Mouse (Mus musculus) MEL (cell line): ENCODE measurements around the gene Psmb6. TPM values are rescaled to one million over a fixed set of nuclear protein-coding genes. Genes with fewer than 3 reads are reported as not detected.

ENCODE experiments used
- DNase-seq: peaks from one replicate; pipeline ENCODE4 v3.0.0; 2011; ENCODE audit warnings: low read depth, low spot score
- H3K27ac ChIP-seq: 2 replicates; pipeline ENCODE4 v1.5.1; 2012; ENCODE audit warnings: low read depth, mild to moderate bottlenecking, control low read depth, low read length, moderate library complexity; ENCODE audit not compliant: control insufficient read depth
- H3K27me3 ChIP-seq, 2 experiments: fragments of 150-350 bp in 1 of 2; sonication (generic) in 1 of 2; 2 replicates each; pipeline ENCODE4 v1.6.1; 2012; ENCODE audit warnings: low read length in 2 of 2, mild to moderate bottlenecking in 2 of 2, improper control_type of control experiment in 1 of 2, moderate library complexity in 1 of 2; ENCODE audit not compliant: insufficient read depth in 2 of 2, control insufficient read depth in 1 of 2
- H3K36me3 ChIP-seq, 2 experiments: 2 replicates each; pipeline ENCODE4 v1.6.1; 2012 to 2014; ENCODE audit warnings: low read length in 2 of 2, improper control_type of control experiment in 1 of 2, inconsistent platforms in 1 of 2, mild to moderate bottlenecking in 1 of 2; ENCODE audit not compliant: insufficient read depth in 2 of 2, control insufficient read depth in 1 of 2
- H3K4me1 ChIP-seq, 2 experiments: fragments of 150-350 bp in 1 of 2; sonication (generic) in 1 of 2; 2 replicates each; pipeline ENCODE4 v1.6.1; 2012; ENCODE audit warnings: low read length in 2 of 2, improper control_type of control experiment in 1 of 2, mild to moderate bottlenecking in 1 of 2; ENCODE audit not compliant: insufficient read depth in 2 of 2, control insufficient read depth in 1 of 2
- H3K4me3 ChIP-seq, 2 experiments: fragments of 150-350 bp in 1 of 2; sonication (generic) in 1 of 2; 2 replicates each; pipeline ENCODE4 v1.5.1; 2012; ENCODE audit warnings: low read depth in 2 of 2, low read length in 2 of 2, mild to moderate bottlenecking in 2 of 2, moderate library complexity in 2 of 2, control low read depth in 1 of 2, improper control_type of control experiment in 1 of 2; ENCODE audit not compliant: control insufficient read depth in 1 of 2, insufficient read depth in 1 of 2
- H3K79me2 ChIP-seq: 2 replicates; pipeline ENCODE4 v1.6.1; 2012; ENCODE audit warnings: mild to moderate bottlenecking, low read length, moderate library complexity; ENCODE audit not compliant: control insufficient read depth, poor library complexity, insufficient read depth
- H3K9ac ChIP-seq: 2 replicates; pipeline ENCODE4 v1.6.1; 2012; ENCODE audit warnings: low read depth, mild to moderate bottlenecking, control low read depth, low read length, moderate library complexity; ENCODE audit not compliant: control insufficient read depth, poor library complexity, severe bottlenecking
- H3K9me3 ChIP-seq: fragments of 150-350 bp; sonication (generic); replicated peaks from 2 replicates; pipeline ENCODE4 v1.6.1; 2012; ENCODE audit warnings: mild to moderate bottlenecking, low read length, improper control_type of control experiment, moderate library complexity; ENCODE audit not compliant: insufficient read depth
- CHD1 ChIP-seq: IDR thresholded peaks from 2 replicates; pipeline ENCODE4 v1.6.1; 2012; ENCODE audit warnings: low read depth, mild to moderate bottlenecking, inconsistent platforms, low read length, improper control_type of control experiment
- CTCF ChIP-seq, 3 experiments: IDR thresholded peaks in 2 of 3; conservative IDR thresholded peaks in 1 of 3; 2 replicates each; pipeline ENCODE4 v1.5.1; 2011 to 2012; ENCODE audit warnings: low read length in 3 of 3, low read depth in 2 of 3, mild to moderate bottlenecking in 2 of 3, improper control_type of control experiment in 1 of 3, inconsistent platforms in 1 of 3, mixed read lengths in 1 of 3, moderate library complexity in 1 of 3; ENCODE audit not compliant: control insufficient read depth in 1 of 3, insufficient read depth in 1 of 3, poor library complexity in 1 of 3, severe bottlenecking in 1 of 3
- E2F4 ChIP-seq: IDR thresholded peaks from 2 replicates; pipeline ENCODE4 v1.6.1; 2011; ENCODE audit warnings: low read depth, low read length, improper control_type of control experiment, borderline replicate concordance
- EP300 ChIP-seq, 2 experiments: IDR thresholded peaks; 2 replicates each; pipeline ENCODE4 v1.6.1; 2011; ENCODE audit warnings: improper control_type of control experiment in 2 of 2, low read length in 2 of 2, low read depth in 1 of 2, mild to moderate bottlenecking in 1 of 2
- GABPA ChIP-seq: IDR thresholded peaks from 2 replicates; pipeline ENCODE4 v1.6.1; 2012; ENCODE audit warnings: low read depth, mild to moderate bottlenecking, inconsistent platforms, low read length, improper control_type of control experiment, moderate library complexity
- HCFC1 ChIP-seq: IDR thresholded peaks from 2 replicates; pipeline ENCODE4 v1.6.1; 2012; ENCODE audit warnings: low read depth, mild to moderate bottlenecking, inconsistent platforms, low read length, improper control_type of control experiment, moderate library complexity
- KAT2A ChIP-seq: conservative IDR thresholded peaks from 2 replicates; pipeline ENCODE4 v1.6.1; 2012; ENCODE audit warnings: low read depth, low read length, improper control_type of control experiment, inconsistent platforms
- MAFK ChIP-seq: IDR thresholded peaks from 2 replicates; pipeline ENCODE4 v1.6.1; 2011; ENCODE audit warnings: low read depth, mild to moderate bottlenecking, low read length, improper control_type of control experiment, borderline replicate concordance
- MAZ ChIP-seq: IDR thresholded peaks from 2 replicates; pipeline ENCODE4 v1.6.1; 2012; ENCODE audit warnings: low read depth, mild to moderate bottlenecking, inconsistent platforms, low read length, improper control_type of control experiment
- MEF2A ChIP-seq: IDR thresholded peaks from 2 replicates; pipeline ENCODE4 v1.6.1; 2014; ENCODE audit warnings: low read depth, mild to moderate bottlenecking, inconsistent platforms, low read length, improper control_type of control experiment; ENCODE audit not compliant: poor library complexity, insufficient replicate concordance, severe bottlenecking; ENCODE audit errors: extremely low read depth
- MYC ChIP-seq: IDR thresholded peaks from 2 replicates; pipeline ENCODE4 v1.6.1; 2011; ENCODE audit warnings: low read depth, mild to moderate bottlenecking, low read length, improper control_type of control experiment, moderate library complexity
- NRF1 ChIP-seq: IDR thresholded peaks from 2 replicates; pipeline ENCODE4 v1.6.1; 2014; ENCODE audit warnings: low read depth, mild to moderate bottlenecking, inconsistent platforms, low read length, improper control_type of control experiment, moderate library complexity; ENCODE audit not compliant: poor library complexity, insufficient read depth, severe bottlenecking
- POLR2A ChIP-seq, 2 experiments: IDR thresholded peaks; 2 replicates each; pipeline ENCODE4 v1.6.1; 2011 to 2012; ENCODE audit warnings: low read length in 2 of 2, mild to moderate bottlenecking in 2 of 2, control low read depth in 1 of 2, improper control_type of control experiment in 1 of 2, low read depth in 1 of 2, moderate library complexity in 1 of 2; ENCODE audit not compliant: control insufficient read depth in 1 of 2, insufficient read depth in 1 of 2, poor library complexity in 1 of 2
- POLR2AphosphoS2 ChIP-seq: IDR thresholded peaks from 2 replicates; pipeline ENCODE4 v1.6.1; 2011; ENCODE audit warnings: low read length, improper control_type of control experiment
- RAD21 ChIP-seq: IDR thresholded peaks from 2 replicates; pipeline ENCODE4 v1.6.1; 2011; ENCODE audit warnings: mild to moderate bottlenecking, low read depth, low read length, improper control_type of control experiment
- SIN3A ChIP-seq: IDR thresholded peaks from 2 replicates; pipeline ENCODE4 v1.6.1; 2012; ENCODE audit warnings: low read length, improper control_type of control experiment, inconsistent platforms
- SMC3 ChIP-seq: IDR thresholded peaks from 2 replicates; pipeline ENCODE4 v1.6.1; 2011; ENCODE audit warnings: low read depth, low read length, improper control_type of control experiment
- TCF12 ChIP-seq: IDR thresholded peaks from 2 replicates; pipeline ENCODE4 v1.6.1; 2014; ENCODE audit warnings: low read depth, mild to moderate bottlenecking, inconsistent platforms, low read length, improper control_type of control experiment, moderate library complexity
- UBTF ChIP-seq: IDR thresholded peaks from 2 replicates; pipeline ENCODE4 v1.6.1; 2012; ENCODE audit warnings: low read depth, mild to moderate bottlenecking, inconsistent platforms, low read length, improper control_type of control experiment, moderate library complexity, borderline replicate concordance; ENCODE audit not compliant: insufficient read depth
- USF1 ChIP-seq: IDR thresholded peaks from 2 replicates; pipeline ENCODE4 v1.6.1; 2014; ENCODE audit warnings: low read depth, mild to moderate bottlenecking, inconsistent platforms, low read length, improper control_type of control experiment, moderate library complexity
- ZC3H11A ChIP-seq: IDR thresholded peaks from 2 replicates; pipeline ENCODE4 v1.6.1; 2012; ENCODE audit warnings: low read depth, mild to moderate bottlenecking, inconsistent platforms, low read length, improper control_type of control experiment
- ZKSCAN1 ChIP-seq: IDR thresholded peaks from 2 replicates; pipeline ENCODE4 v1.6.1; 2012; ENCODE audit warnings: low read depth, mild to moderate bottlenecking, inconsistent platforms, low read length, improper control_type of control experiment, moderate library complexity
- ZMIZ1 ChIP-seq: IDR thresholded peaks from 2 replicates; pipeline ENCODE4 v1.6.1; 2012; ENCODE audit warnings: low read depth, mild to moderate bottlenecking, inconsistent platforms, low read length, improper control_type of control experiment, moderate library complexity
- ZNF384 ChIP-seq: IDR thresholded peaks from 2 replicates; pipeline ENCODE4 v1.6.1; 2012; ENCODE audit warnings: low read depth, mild to moderate bottlenecking, inconsistent platforms, low read length, improper control_type of control experiment
- polyA plus RNA-seq, 2 experiments: library from polyadenylated mRNA; stranded (reverse) in 1 of 2; unstranded in 1 of 2; fragments of >175 nt in 1 of 2; fragments of >200 nt in 1 of 2; gene quantifications; 2 replicates each; pipeline versions ENCODE4 v1.2.1 to v1.2.4; 2012; ENCODE audit warnings: low replicate concordance in 2 of 2, low read depth in 1 of 2; ENCODE audit not compliant: insufficient read length in 2 of 2, insufficient read depth in 1 of 2, missing spikeins in 1 of 2
- total RNA-seq: library from RNA; depleted of rRNA; stranded (reverse); fragments of 300-350 nt; gene quantifications from 2 replicates; pipeline ENCODE4 v1.2.3, GENCODE M21; 2012

Gene Psmb6
- total and polyA plus RNA-seq, 3 experiments = 462 to 602 TPM; not detected in 1

GRCm38 (mm10) chr11:70526211-70526610 lies 1.0 kb downstream of the Psmb6 start:
- Histone ChIP-seq H3K79me2 (peaks cover 13% of the 10 kb centered on the region), H3K36me3 (peaks cover 3 to 5% of the 10 kb centered on the region in 2 experiments; a peak in 3 of 4 replicates), H3K27me3 (no peaks in the 10 kb centered on the region), H3K9ac (peak overlapping the region; percentile 91), H3K4me1 (peaks cover 0 to 7% of the 10 kb centered on the region in 2 experiments; a peak in 1 of 4 replicates), H3K4me3 (peak overlapping the region; percentile 87 to 89), H3K9me3 (no peaks in the 10 kb centered on the region), H3K27ac (no peak overlapping the region)
- no peak for DNase-seq
- TF ChIP-seq RAD21 (no peak), ZMIZ1 (no peak), USF1 (no peak), MAFK (no peak), POLR2A (IDR thresholded peaks at IDR 0.05; ENCODE audit: control insufficient read depth in 1 of 2, insufficient read depth in 1 of 2, low read depth in 1 of 2, low read length in 2 of 2, poor library complexity in 1 of 2) (no peak), ZC3H11A (no peak), EP300 (IDR thresholded peaks at IDR 0.05; ENCODE audit: low read depth in 1 of 2, low read length in 2 of 2) (no peak), ZKSCAN1 (no peak), HCFC1 (no peak), SIN3A (no peak), MEF2A (no peak), KAT2A (no peak), E2F4 (no peak), TCF12 (no peak), POLR2AphosphoS2 (no peak; the same call in 1 of the 2 replicates), MYC (no peak), SMC3 (no peak), GABPA (no peak), CHD1 (no peak), NRF1 (no peak)

DNA sequence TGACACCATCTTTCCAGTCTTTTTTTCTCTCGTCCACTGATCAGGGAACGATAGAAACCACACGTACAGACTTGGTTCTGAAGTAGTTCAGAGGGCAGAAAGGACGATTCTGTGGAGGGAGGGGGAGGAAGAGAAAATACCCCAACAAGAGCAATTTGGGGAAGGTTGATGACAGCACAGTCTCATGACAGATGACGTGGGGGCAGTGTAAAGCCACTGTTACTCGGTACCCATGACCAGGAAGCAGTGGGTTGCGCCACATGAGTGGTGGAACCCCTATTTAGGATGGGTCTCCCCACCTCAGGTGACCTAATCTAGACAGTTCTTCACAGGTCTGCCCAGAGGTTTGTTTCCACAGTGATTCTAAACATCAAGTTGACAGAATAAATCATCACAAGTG lies 3.4 kb downstream of the Psmb6 start:
- Histone ChIP-seq H3K27me3 (no peaks in the 10 kb centered on the region), H3K4me3 (no peak overlapping the region), H3K36me3 (peaks cover 3 to 5% of the 10 kb centered on the region in 2 experiments; a peak in 3 of 4 replicates), H3K9ac (no peak overlapping the region), H3K79me2 (peaks cover 13% of the 10 kb centered on the region), H3K27ac (no peak overlapping the region), H3K4me1 (peaks cover 0 to 7% of the 10 kb centered on the region in 2 experiments; a peak in 1 of 4 replicates), H3K9me3 (no peaks in the 10 kb centered on the region)
- DNase-seq = no peak
- TF ChIP-seq CTCF (IDR thresholded peaks at IDR 0.05 in 2 of 3, conservative IDR thresholded peaks at IDR 0.05 in 1 of 3; ENCODE audit: control insufficient read depth in 1 of 3, insufficient read depth in 1 of 3, low read depth in 2 of 3, low read length in 3 of 3, poor library complexity in 1 of 3, severe bottlenecking in 1 of 3) = no peak
- no peak for TF ChIP-seq UBTF
- peak; percentile 57 for TF ChIP-seq ZNF384
- no peak for TF ChIP-seq MAZ
